Mouse (Mus musculus) forebrain, embryonic 15.5 days (tissue): ENCODE results near the gene Slc25a41. TPM values are rescaled to one million over a fixed set of nuclear protein-coding genes. Genes with fewer than 3 reads are reported as not detected.

Experiments
- ATAC-seq: fragments of 200-750 bp; cut with Nextera tagmentation; replicated peaks from 2 replicates; pipeline ENCODE4 v1.8.0; 2017; ENCODE audit warnings: mild to moderate bottlenecking, moderate TSS enrichment, moderate library complexity
- H3K27ac ChIP-seq: fragments of 300-500 bp; sonication (generic); replicated peaks from 2 replicates; pipeline ENCODE4 v1.5.1; 2015; ENCODE audit warnings: mild to moderate bottlenecking, inconsistent platforms
- H3K27me3 ChIP-seq: fragments of 300-500 bp; sonication (generic); 2 replicates; pipeline ENCODE4 v1.6.1; 2015; ENCODE audit warnings: inconsistent platforms
- H3K36me3 ChIP-seq: fragments of 300-500 bp; sonication (generic); 2 replicates; pipeline ENCODE4 v1.6.1; 2015; ENCODE audit warnings: mild to moderate bottlenecking, inconsistent platforms
- H3K4me1 ChIP-seq: fragments of 300-500 bp; sonication (generic); 2 replicates; pipeline ENCODE4 v1.6.1; 2015; ENCODE audit warnings: inconsistent platforms
- H3K4me2 ChIP-seq: fragments of 300-500 bp; sonication (generic); replicated peaks from 2 replicates; pipeline ENCODE4 v1.6.1; 2015; ENCODE audit warnings: mild to moderate bottlenecking, inconsistent platforms
- H3K4me3 ChIP-seq: fragments of 300-500 bp; sonication (generic); 2 replicates; pipeline ENCODE4 v1.5.1; 2015; ENCODE audit warnings: mild to moderate bottlenecking, inconsistent platforms
- H3K9ac ChIP-seq: fragments of 300-500 bp; sonication (generic); replicated peaks from 2 replicates; pipeline ENCODE4 v1.6.1; 2015; ENCODE audit warnings: mild to moderate bottlenecking, inconsistent platforms
- H3K9me3 ChIP-seq: fragments of 300-500 bp; sonication (generic); 2 replicates; pipeline ENCODE4 v1.6.1; 2016; ENCODE audit warnings: inconsistent platforms
- WGBS: fragments of 180-500 bp; shearing (Covaris S2); methylation state at CpG from one replicate; pipeline ENCODE4 v1.1.7; 2015; ENCODE audit warnings: mixed read lengths; 5-methylcytosine and 5-hydroxymethylcytosine counted together
- polyA plus RNA-seq: library from polyadenylated mRNA; unstranded; fragments of >200 nt; fragmentation: Nextera tagmentation; extraction: Ambion mirVana; gene quantifications from 2 replicates; pipeline ENCODE4 v1.2.1, GENCODE M21; 2015

Slc25a41 gene
- polyA plus RNA-seq, result not detected in 2 replicates

- no peaks in the 10 kb centered on the region for H3K9me3 ChIP-seq
- H3K4me2 ChIP-seq, result no peak within 1 kb of the TSS
- peaks cover 9% of the 10 kb centered on the region; the same call in 1 of the 2 replicates for H3K36me3 ChIP-seq
- H3K27ac ChIP-seq, result no peak within 1 kb of the TSS
- ATAC-seq, result no peak
- no peaks in the 10 kb centered on the region; the same call in 1 of the 2 replicates for H3K4me1 ChIP-seq
- 79% methylated on average over 8 of the region's 8 CpGs for WGBS
- H3K9ac ChIP-seq, result no peak within 1 kb of the TSS
- H3K4me3 ChIP-seq, result no peak within 1 kb of the TSS
- peaks cover 5% of the 10 kb centered on the region; the same call in 1 of the 2 replicates for H3K27me3 ChIP-seq
Observed at GRCm38 (mm10) chr17:57041554-57041953, at the start of gene Slc25a41. TSS of gene Slc25a41 (minus strand) at chr17:57041654.

DNA sequence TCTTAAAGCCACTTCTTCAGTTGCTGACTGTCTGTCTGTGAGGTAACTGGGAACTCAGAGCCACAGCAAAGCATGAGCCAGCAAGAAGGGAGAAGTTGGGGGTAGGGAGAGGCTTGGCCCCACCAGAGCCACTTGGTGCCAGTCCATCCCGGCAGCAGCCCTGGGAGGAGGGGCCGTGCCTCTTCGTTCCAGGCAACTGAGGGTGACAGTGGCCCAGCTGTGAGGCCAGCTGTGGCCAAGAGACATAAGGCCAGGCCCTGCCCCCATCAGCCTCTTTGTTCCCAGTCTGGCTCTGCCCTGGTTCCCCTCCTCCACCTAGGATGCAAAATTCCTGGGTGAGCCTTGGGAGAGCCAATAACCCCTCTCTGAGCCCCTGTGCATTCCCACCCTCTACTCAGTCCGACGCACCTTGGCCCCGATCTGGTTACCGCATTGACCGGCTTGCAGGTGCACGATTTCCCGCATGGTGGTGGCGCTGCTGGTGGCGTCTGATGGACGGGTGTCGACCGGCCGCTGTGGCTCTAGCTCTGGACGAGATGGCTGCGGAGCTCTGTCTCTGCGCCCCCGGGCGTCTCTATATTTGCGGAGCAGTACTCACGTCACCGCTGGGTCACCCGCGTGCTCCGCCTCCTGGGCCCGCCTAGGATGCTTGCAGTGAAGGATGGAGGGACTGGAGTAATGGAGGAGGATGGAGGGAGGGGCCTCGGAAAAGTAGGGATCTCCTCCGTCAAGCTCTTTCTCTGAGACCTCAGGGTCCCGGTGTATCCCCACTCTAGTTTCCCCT lies 45.8 kb upstream of the Slc25a41 start, which contains the start of gene Tubb4a:
Tubb4a (minus strand) TSS at position 734 of the 784 bp plus-strand sequence.
- Histone ChIP-seq H3K4me3 (peak within 1 kb of the TSS; percentile 66), H3K36me3 (no peaks in the 10 kb centered on the region; the same call in 1 of the 2 replicates), H3K27me3 (no peaks in the 10 kb centered on the region), H3K4me1 (peaks cover 20% of the 10 kb centered on the region), H3K9ac (peak within 1 kb of the TSS; percentile 83), H3K27ac (peak within 1 kb of the TSS; percentile 79), H3K4me2 (peak within 1 kb of the TSS; percentile 60), H3K9me3 (no peaks in the 10 kb centered on the region)
- under 1% methylated on average over 31 of the region's 31 CpGs for WGBS
- ATAC-seq, result peak; percentile 96

DNA sequence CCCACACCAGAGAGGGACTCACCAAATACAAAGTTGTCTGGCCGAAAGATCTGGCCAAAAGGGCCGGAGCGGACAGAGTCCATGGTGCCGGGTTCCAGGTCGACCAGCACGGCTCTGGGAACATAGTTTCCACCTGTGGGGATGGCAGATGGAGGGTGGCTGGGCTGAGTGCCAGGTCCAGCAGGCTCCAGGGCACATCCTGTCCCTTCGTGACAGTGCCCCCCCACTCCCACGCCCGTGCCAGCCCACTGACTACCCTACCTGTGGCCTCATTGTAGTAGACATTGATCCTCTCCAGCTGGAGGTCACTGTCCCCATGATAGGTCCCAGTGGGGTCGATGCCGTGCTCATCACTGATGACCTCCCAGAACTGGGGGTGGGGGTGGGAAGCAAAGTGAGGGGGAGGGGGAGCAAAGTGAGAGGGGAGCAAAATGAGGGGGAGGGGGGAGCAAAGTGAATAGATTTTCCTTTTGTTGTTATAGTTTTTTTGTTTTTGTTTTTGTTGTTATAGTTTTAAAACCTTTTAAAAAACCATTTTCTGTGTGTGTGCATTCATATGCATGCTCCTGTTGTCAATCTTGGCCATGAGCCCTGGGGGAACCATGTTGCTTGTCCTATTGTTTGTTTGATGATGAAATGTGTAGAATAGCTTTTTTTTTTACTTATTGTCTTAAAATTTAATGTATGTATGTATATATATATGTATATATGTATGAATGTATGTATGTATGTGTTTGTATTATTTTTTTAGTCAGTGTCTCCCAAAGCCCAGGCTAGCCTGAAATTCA lies 44.7 kb upstream of the Slc25a41 start:
- H3K4me3 ChIP-seq, result peak overlapping the region; percentile 66
- H3K4me1 ChIP-seq, result peaks cover 20% of the 10 kb centered on the region
- WGBS, result 88% methylated on average over 11 of the region's 11 CpGs
- ATAC-seq, result no peak
- no peak overlapping the region for H3K27ac ChIP-seq
- H3K9me3 ChIP-seq, result no peaks in the 10 kb centered on the region
- no peaks in the 10 kb centered on the region for H3K27me3 ChIP-seq
- peak overlapping the region; percentile 83; the same call in 1 of the 2 replicates for H3K9ac ChIP-seq
- peak overlapping the region; percentile 60 for H3K4me2 ChIP-seq
- peaks cover 7% of the 10 kb centered on the region for H3K36me3 ChIP-seq

GRCm38 (mm10) chr17:57082481-57082880 lies 41.0 kb upstream of the Slc25a41 start:
- WGBS, result 94% methylated on average over 5 of the region's 5 CpGs
- Histone ChIP-seq H3K9me3 (no peaks in the 10 kb centered on the region), H3K9ac (no peak overlapping the region), H3K36me3 (peaks cover 23% of the 10 kb centered on the region), H3K4me3 (no peak overlapping the region), H3K4me1 (peaks cover 17% of the 10 kb centered on the region), H3K27ac (no peak overlapping the region), H3K4me2 (no peak overlapping the region), H3K27me3 (no peaks in the 10 kb centered on the region)
- no peak for ATAC-seq

DNA sequence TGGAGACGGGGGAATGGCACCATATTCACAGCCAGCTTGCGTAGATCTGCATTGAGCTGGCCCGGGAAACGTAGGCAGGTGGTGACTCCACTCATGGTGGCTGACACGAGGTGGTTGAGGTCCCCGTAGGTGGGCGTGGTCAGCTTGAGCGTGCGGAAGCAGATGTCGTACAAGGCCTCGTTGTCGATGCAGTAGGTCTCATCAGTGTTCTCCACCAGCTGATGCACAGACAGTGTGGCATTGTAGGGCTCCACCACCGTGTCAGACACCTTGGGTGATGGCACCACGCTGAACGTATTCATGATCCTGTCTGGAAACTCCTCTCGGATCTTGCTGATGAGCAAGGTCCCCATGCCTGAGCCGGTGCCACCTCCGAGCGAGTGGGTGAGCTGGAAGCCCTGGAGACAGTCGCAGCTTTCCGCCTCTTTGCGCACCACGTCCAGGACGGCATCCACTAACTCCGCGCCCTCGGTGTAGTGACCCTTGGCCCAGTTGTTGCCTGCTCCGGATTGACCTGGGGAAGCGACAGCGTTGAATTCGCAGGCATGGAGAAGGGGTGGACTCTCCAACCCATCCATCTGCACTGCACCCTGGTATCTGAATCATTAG lies 39.9 kb upstream of the Slc25a41 start:
- Histone ChIP-seq H3K9me3 (no peaks in the 10 kb centered on the region), H3K36me3 (peaks cover 23% of the 10 kb centered on the region), H3K4me3 (no peak overlapping the region), H3K4me1 (peaks cover 11% of the 10 kb centered on the region), H3K9ac (no peak overlapping the region), H3K27ac (no peak overlapping the region), H3K27me3 (no peaks in the 10 kb centered on the region), H3K4me2 (no peak overlapping the region)
- ATAC-seq, result no peak
- 95% methylated on average over 31 of the region's 31 CpGs for WGBS

DNA sequence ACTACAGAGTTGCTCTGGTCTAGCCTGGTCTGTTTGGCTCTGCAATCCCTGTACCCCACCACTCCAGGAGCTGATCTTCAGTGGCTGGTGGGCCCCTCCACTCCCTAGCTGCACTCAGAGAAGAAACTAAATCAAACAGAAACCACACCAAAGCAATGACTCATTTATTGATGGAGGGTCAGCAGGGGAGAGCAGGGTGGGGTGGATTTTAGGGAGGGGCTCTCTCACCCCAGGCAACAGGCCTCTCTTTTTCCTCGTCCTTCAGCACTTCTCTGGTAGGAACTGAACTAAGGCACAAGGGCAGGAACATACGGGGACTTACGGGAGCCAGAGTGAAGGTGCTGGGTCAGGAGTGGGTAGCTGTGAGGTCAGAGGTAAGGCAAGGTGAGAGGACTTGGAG lies 38.5 kb upstream of the Slc25a41 start:
- Histone ChIP-seq H3K4me2 (no peak overlapping the region), H3K4me1 (peaks cover 4% of the 10 kb centered on the region; the same call in 1 of the 2 replicates), H3K36me3 (peaks cover 23% of the 10 kb centered on the region), H3K27me3 (no peaks in the 10 kb centered on the region), H3K9ac (no peak overlapping the region), H3K4me3 (no peak overlapping the region), H3K9me3 (no peaks in the 10 kb centered on the region), H3K27ac (no peak overlapping the region)
- 80% methylated on average over 3 of the region's 3 CpGs for WGBS
- no peak for ATAC-seq

DNA sequence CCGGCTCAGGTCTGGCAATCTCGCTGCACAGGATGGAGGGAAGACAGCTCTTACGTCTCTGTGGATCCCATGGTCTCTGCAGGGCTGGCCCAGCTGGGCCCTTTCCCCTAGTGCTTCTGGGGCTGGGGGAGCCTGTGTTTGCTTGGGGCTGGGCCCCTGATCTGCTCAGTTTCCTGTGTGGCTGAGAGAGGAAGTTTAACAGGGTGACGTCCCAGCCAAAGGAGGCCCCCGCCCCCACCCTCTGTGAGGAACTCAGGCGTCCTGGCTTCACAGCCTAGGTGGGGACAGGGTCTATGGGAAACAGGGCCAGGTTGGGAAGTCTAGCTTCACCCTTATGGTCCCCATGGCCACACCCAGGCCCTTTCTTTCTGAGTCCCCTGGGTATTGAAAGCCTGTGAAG lies 36.9 kb upstream of the Slc25a41 start, which contains the start of gene Dennd1c:
Dennd1c (minus strand) TSS at position 179 of the 400 bp plus-strand sequence.
- Histone ChIP-seq H3K4me3 (no peak within 1 kb of the TSS), H3K4me2 (no peak within 1 kb of the TSS), H3K9ac (no peak within 1 kb of the TSS), H3K9me3 (no peaks in the 10 kb centered on the region), H3K4me1 (no peaks in the 10 kb centered on the region), H3K27ac (no peak within 1 kb of the TSS), H3K27me3 (no peaks in the 10 kb centered on the region), H3K36me3 (peaks cover 23% of the 10 kb centered on the region)
- peak; percentile 15; the same call in 1 of the 2 replicates for ATAC-seq
- 68% methylated on average over 6 of the region's 6 CpGs for WGBS

GRCm38 (mm10) chr17:57076916-57077315 lies 35.5 kb upstream of the Slc25a41 start:
- no peaks in the 10 kb centered on the region for H3K9me3 ChIP-seq
- H3K36me3 ChIP-seq, result peaks cover 23% of the 10 kb centered on the region
- no peaks in the 10 kb centered on the region for H3K27me3 ChIP-seq
- WGBS, result 68% methylated on average over 3 of the region's 3 CpGs
- H3K4me2 ChIP-seq, result no peak overlapping the region
- no peak overlapping the region for H3K27ac ChIP-seq
- no peak overlapping the region for H3K4me3 ChIP-seq
- H3K9ac ChIP-seq, result no peak overlapping the region
- no peaks in the 10 kb centered on the region for H3K4me1 ChIP-seq
- ATAC-seq, result no peak

GRCm38 (mm10) chr17:57070699-57071098 lies 29.2 kb upstream of the Slc25a41 start:
- H3K27ac ChIP-seq, result no peak overlapping the region
- no peaks in the 10 kb centered on the region for H3K9me3 ChIP-seq
- WGBS, result 2% methylated on average over 11 of the region's 11 CpGs
- H3K4me1 ChIP-seq, result no peaks in the 10 kb centered on the region
- no peak overlapping the region for H3K9ac ChIP-seq
- no peaks in the 10 kb centered on the region for H3K36me3 ChIP-seq
- ATAC-seq, result 0 out of 2 replicates have a peak, but pooled peaks have one; percentile 50
- peak overlapping the region; percentile 22; the same call in 1 of the 2 replicates for H3K4me3 ChIP-seq
- H3K4me2 ChIP-seq, result peak overlapping the region; percentile 30
- no peaks in the 10 kb centered on the region for H3K27me3 ChIP-seq

GRCm38 (mm10) chr17:57070272-57070671 lies 28.8 kb upstream of the Slc25a41 start:
- ATAC-seq, result no peak
- 11% methylated on average over 9 of the region's 9 CpGs for WGBS
- no peaks in the 10 kb centered on the region for H3K9me3 ChIP-seq

GRCm38 (mm10) chr17:57066908-57067307 lies 25.5 kb upstream of the Slc25a41 start:
- ATAC-seq, result no peak
- Histone ChIP-seq H3K9ac (no peak overlapping the region), H3K4me3 (no peak overlapping the region), H3K27me3 (peaks cover 22% of the 10 kb centered on the region), H3K9me3 (no peaks in the 10 kb centered on the region), H3K36me3 (no peaks in the 10 kb centered on the region), H3K27ac (no peak overlapping the region), H3K4me1 (peaks cover 2% of the 10 kb centered on the region; the same call in 1 of the 2 replicates), H3K4me2 (no peak overlapping the region)
- WGBS, result 61% methylated on average over 5 of the region's 5 CpGs

More at GRCm38 (mm10) chr17:57070272-57070671, 28.8 kb upstream of the Slc25a41 start:
- Histone ChIP-seq H3K9ac (peak overlapping the region; percentile 23; the same call in 1 of the 2 replicates), H3K4me2 (peak overlapping the region; percentile 30), H3K36me3 (no peaks in the 10 kb centered on the region), H3K27ac (no peak overlapping the region), H3K4me3 (peak overlapping the region; percentile 22), H3K27me3 (no peaks in the 10 kb centered on the region), H3K4me1 (no peaks in the 10 kb centered on the region)
